Mouse (Mus musculus): ENCODE measurements around the gene Nsmce4a.
A peak's percentile ranks its signal among the peaks of the same experiment; 100 is the strongest.
"Not testable (repeated sequence)": the region's sequence is repeated elsewhere in the genome, so short reads cannot be mapped to it uniquely, and the experiment has no call there.

Nsmce4a gene

DNA sequence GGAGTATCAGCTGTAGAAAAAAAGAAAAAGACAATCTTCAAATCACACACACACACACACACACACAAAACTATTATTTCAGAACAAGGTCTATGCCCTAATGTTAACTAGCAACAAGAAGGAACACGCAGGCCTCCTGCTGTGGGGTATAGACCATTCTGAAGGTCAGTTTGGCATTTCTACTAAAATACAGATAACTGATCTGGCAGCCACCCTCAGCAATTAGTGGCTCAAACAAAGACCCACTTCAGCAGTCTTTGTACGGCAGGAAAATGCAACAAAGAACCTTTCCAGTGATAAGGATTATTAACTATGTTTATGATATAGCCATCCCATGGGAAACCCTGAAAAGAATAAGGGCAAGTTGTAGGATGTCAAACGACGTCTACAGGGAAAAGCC is 35.9 kb downstream of the Nsmce4a start:
- DNase-seq (ENCODE audit: extremely low spot score, low spot score), result no peak

DNA sequence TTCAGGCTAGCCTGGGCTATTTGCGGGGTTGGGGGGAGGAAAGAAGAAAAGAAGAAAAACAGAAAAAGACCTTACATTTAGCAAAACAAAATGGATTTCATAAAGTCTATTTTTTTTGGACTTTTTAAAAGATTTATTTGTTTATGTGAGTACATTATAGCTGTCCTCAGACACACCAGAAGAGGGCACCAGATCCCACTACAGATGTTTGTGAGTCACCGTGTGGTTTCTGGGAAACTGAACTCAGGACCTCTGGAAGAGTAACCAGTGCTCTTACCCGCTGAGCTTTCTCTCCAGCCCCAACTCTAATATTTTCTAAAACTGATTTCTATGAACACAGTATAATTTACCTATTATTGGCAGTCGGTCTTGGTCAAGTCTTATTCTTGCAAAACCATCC is 37.7 kb downstream of the Nsmce4a start:
- no peak for DNase-seq (ENCODE audit: extremely low spot score, low spot score)

DNA sequence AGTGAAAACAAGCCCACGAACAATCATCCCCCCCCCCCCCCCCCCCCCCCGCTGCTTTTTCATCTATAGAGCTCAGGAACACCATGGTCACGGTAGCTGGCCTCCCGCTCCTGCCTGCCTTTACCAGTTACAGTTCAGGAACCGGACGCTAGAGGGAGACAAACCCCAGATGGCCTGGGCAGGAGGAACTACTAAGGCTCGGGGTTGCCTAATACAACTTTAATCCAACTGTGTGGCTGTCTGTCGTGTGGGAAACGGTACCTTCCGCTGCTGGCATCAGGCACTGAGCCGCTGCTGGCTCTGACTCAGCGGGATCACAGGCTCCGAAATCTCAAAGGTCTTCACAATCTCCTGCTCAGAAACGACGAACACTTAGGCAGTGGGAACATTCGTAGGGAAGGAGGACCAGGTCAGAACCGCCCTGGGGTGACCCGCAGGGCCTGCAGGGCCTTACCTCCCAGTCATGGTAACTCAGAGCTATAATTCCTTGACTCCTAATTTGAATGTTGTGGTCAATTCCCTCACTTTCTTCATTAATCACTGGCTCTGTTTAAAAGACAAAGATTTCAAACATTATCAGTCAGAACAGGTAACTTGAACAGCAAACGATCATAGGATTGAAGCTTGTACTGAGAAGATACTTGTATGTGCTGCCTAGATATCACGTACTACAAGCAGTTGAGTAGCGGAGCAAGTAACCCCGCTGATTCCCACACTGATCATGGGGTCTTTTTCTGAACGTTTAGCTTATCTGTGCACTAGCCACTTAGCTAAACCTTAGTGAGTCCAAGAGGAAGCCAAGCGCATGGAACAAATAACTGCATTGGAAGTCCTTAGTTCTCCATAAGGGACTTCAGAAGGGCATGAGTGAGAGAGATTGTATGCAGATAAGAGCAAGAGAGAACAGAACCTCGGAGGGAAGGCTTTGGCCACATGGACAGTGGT is 39.3 kb downstream of the Nsmce4a start:
- DNase-seq (ENCODE audit: extremely low spot score, low spot score), result peak; percentile 91

DNA sequence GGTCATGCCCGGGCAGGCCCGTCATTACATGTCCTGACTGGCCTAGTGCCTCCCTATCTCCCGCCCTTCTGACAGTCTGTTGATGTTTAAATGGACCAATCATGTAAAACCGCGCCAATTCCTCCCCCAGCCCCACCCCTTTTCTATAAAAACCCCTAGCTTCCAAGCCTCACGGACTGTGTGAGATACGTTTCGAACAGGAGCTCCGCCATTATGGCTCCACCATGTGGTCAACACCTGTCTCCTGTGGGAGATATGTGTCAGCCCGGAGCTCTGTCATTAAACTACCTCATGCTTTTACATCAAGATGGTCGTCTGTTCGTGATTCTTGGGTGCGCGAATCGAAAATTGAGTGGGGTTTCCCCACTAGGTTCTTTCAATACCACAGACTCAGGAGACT is 41.8 kb downstream of the Nsmce4a start:
- not testable (repeated sequence) for DNase-seq (ENCODE audit: extremely low spot score, low spot score)

DNA sequence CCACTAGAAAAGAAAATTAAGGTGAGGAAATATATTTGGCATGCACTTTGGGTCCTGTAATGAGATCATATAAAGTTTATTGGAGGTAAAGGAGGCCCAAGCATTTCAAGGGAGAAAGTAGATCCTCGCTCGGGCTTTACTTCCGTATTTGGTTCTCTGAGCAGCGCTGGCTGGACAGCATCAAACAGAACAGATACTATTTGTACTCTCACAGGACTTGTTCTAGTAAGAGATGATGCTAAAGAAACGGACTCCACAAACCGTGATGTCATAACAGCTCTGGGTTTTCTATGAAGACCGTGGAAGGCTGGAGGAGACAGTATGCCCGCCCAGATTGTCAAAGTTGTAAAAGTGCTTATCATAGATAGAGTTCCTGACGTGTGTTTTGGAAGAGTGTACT is 45.6 kb downstream of the Nsmce4a start:
- no peak for DNase-seq (ENCODE audit: extremely low spot score, low spot score)

DNA sequence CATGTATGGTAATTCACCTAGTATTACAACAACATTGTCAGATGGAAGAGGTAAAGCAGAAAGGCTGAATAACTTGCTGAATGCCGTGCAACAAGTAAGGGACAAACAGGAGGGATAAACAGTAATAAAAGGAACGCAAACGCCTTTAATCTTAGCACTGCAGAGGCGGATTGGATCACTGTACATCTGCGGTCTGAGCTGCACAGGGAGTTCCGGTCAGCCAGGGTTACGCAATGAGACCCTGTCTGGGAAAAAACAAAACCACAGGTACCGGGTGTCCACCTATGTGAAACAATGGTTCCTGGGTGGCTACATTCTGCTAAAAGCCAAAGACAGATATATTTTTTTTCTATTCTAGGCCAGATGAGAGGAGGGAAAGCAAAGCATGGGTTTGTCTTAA is 49.5 kb downstream of the Nsmce4a start:
- DNase-seq (ENCODE audit: extremely low spot score, low spot score), result no peak

DNA sequence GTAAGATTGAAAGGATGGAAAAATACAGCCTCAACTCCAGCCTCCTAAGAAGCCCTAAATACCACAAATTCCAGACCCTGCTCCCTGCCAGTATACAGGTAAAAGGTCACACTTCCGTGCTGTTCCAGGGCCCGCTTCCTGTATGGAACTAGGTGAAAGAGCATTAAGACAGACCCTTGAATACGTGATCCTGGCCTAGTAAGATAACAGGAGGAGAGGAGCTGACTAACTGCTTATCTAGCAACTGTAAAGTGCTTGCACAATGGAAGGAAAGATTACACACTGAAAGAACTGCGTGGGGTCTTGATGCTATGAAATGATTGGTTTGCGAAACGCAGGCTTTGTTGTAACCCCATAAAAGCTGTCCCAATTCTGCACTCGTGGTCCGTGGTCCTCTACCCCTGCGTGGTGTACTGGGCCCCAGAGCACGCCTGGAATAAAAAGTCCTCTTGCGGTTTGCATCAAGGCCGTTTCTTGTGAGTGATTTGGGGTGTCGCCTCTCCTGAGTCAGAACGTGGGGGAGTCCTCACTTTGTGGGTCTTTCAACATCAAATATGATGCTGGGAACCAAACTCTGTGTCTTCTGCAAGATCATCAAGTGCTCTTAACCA is 52.0 kb downstream of the Nsmce4a start:
- no peak for DNase-seq (ENCODE audit: extremely low spot score, low spot score)

DNA sequence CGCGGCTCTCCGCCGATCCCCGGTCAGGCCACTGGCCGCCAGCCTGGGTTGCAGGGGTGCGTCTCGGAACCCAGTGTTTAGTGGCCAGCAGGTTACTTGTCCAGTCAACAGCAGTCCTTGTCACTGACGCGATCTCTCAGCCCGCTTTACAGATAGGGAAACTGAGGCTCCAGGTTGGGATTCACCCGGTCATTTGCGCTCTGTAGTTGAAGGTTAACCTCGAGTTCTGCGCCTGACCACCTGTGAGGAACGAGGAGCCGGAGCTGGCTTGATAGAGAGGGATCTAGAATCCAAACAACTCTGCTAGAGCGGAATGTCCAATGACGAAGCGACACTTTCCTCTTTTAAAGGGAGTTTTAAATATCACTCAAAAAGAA is 52.9 kb downstream of the Nsmce4a start, which contains the start of gene Ate1:
Gene Ate1 (minus strand): TSS at position 321 of the 377 bp plus-strand sequence.
- no peak for DNase-seq (ENCODE audit: extremely low spot score, low spot score)

DNA sequence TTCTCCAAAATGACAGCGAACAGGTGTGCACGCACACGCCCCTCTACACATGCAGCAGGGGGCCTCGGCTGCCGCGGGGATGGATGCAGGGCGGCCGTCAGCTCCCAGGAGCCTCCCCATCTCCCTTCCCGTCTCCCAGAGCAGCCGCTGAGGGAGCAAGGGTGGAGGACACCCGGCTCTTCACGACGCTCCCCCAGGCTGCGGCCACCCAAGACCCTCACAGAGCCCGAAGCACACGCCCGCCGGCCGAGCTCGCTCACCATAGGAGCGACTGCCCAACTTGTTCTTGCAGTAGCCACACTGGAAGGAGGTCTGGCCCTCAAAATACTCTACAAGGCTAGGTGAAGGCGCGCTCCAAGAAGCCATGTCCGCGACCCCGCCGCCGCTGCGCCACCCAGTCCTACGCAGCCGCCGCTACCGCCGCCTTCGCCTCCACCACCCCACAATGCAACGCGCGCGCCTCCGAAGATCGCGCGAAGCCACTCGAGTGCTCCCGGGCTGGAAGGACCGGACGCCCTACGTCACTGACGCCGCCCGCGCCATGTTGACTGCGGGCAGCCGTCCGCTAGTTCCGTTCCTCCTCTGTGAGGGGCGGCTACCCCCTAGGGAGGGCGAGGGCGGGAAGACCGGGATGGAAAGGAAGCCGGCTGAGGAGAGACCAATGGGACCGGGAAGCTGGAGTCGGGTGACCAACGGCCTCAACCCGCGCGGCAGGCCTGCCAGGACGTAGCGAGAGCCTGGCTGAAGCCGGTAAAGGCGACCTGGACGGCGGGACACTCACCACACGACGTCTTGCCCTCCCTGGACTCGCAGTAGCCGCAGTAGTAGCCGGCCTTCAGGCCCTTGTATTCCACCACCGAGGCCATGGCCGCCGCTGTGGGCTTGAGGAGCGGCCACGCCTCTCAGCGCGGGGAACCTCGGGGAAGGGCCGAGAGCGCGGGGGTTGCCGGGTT is 53.5 kb downstream of the Nsmce4a start:
- peak; percentile 99 for DNase-seq (ENCODE audit: extremely low spot score, low spot score)

DNA sequence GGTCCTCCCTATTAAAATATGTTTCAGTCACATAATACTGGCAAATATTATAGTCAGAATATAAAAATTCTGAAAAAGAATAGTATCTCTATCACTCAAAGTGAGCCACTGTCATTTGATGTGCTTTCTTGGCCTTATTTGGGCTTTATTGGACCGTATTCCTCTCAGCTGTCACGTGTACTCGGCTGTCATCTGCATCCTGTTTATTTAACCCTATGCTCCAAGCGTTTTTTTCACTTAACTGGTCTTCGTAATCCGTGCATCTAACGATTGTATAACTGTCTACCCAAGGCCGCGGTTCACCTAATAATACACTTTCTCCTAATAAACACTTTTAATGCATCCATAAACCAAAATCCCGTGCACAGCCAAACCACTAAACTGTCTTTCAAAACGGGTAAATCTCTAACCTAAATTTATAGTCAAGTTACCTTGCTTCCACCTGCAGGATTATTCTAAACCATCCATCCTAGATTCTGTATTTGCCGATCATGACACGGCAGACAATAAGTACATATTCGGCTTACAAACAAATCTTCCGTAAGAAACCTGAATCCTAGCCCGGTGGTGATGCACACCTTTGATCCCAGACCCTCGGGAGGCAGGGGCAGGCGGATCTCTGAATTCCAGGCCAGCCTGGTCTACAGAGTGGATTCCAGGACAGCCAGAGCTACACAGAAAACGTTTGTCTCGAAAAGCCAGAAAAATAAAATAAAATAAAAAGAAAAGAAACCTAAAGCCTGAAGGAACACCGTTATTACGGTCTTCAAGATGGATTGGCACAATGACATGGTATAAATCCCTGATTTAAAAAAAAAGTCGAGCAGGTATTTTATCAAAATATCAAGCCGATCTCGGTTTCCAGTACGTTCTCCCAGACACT is 54.5 kb downstream of the Nsmce4a start:
- peak; percentile 23 for DNase-seq (ENCODE audit: extremely low spot score, low spot score)

DNA sequence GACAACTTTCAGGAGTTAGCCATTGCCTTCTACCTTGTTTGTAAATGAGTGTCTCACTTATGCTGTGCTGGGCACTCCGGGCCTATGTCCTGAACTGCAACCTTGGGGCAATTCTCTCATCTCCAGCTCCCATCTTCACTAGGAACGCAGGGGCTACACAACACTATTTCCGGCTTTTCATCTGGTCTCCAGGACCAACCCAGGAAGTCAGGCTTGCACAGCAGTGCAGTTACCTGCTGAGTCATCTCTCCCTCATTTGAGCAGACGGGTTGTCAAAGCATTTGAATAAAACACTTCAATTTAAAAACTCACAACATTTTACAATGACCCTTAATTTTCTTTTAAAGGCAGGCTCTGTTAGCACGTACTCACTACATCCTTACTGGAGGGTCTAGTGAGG is 62.7 kb downstream of the Nsmce4a start:
- no peak for DNase-seq (ENCODE audit: extremely low spot score, low spot score)

DNA sequence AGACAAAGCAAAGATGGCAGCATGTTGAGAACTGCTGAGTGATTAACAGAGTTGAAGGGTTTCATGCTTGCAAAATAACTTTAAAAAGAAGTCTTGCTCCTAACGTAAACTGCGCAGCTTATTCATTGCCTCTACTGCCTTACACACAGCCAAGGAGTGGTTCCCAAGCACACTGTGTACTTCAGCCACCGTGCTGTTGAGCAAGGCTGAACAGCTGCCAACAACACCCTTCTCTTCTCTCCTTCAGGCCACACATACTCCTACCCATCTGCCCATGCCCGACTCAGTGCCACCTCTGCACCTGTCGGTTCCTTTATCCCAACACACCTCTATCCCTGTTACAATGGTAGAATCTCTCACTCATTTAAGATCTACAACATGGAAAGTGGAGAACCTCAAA is 69.9 kb downstream of the Nsmce4a start:
- DNase-seq (ENCODE audit: extremely low spot score, low spot score), result no peak

DNA sequence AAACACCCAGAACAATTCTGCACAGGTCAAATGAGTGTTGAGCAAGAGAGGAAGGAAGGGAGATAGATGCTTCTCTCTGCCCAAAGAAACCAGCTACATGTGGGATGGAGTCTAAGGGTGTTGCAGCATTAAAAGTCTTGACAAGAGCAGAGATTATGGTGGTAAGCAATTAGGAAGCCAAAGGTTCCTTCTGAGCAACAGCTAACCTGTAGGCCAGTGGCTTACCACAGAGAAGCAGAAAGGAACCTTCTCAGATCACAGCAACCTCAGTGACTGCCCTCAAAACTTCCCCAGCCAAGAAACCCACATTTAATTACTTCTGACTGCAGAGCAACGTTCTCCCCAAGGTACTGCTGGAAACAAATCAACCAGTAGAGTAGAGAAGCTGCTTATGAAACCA is 71.4 kb downstream of the Nsmce4a start:
- no peak for DNase-seq (ENCODE audit: extremely low spot score, low spot score)

DNA sequence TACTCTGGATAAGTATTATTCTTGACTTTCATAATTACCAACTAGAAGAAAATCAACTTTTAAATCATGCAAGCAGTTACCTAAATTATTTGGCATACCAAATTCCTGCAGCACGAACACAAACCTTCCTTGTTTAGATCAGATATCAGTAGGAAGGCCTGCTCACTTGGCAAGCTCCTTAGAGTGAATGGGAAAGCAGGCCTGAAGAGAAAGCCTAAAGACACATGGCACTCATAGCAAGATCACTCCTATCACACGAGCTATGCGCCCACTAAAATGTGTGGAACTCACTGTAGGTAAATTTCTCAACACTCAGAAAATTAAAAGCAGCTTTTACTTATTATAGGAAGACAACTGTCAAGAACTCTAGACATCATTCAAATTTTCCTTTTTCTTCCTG is 79.6 kb downstream of the Nsmce4a start:
- DNase-seq (ENCODE audit: extremely low spot score, low spot score), result no peak

DNA sequence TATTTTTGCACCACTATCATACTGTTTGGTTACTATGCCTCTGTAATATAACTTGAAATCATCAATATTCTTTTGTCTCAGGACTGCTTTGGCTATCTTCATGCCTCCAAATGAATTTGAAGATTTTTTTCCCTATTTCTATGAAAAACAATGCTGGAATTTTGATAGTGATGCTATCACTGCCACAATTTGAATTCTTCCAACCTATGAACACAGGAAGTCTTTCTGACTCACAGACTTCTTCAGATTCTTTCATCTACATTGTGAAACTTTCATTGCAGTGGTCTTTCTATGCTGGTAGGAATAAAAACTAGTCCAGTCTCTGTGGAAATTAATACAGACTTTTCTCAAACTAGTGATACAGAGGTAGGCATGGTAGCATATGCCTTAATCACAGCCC is 80.9 kb downstream of the Nsmce4a start:
- no peak for DNase-seq (ENCODE audit: extremely low spot score, low spot score)

Measured in neural tube, embryonic 10.5 days (tissue).